Mouse (Mus musculus) hindbrain, embryonic 13.5 days (tissue): ENCODE data around the gene Epb41l3. TPM values are rescaled to one million over a fixed set of nuclear protein-coding genes. Genes with fewer than 3 reads are reported as not detected.
A peak's percentile ranks its signal among the peaks of the same experiment; 100 is the strongest.
"Not testable (repeated sequence)": the region's sequence is repeated elsewhere in the genome, so short reads cannot be mapped to it uniquely, and the experiment has no call there.

Experiments
- ATAC-seq: fragments of 200-750 bp; cut with Nextera tagmentation; 2 replicates; pipeline ENCODE4 v1.8.0; 2017; ENCODE audit warnings: moderate TSS enrichment; ENCODE audit not compliant: low FRiP score
- H3K27ac ChIP-seq: fragments of 300-500 bp; sonication (generic); 2 replicates; pipeline ENCODE4 v1.5.1; 2015; ENCODE audit warnings: inconsistent platforms, mild to moderate bottlenecking, moderate library complexity
- H3K27me3 ChIP-seq: fragments of 300-500 bp; sonication (generic); 2 replicates; pipeline ENCODE4 v1.6.1; 2015; ENCODE audit warnings: mild to moderate bottlenecking, inconsistent platforms
- H3K36me3 ChIP-seq: fragments of 300-500 bp; sonication (generic); 2 replicates; pipeline ENCODE4 v1.6.1; 2015; ENCODE audit warnings: mild to moderate bottlenecking, inconsistent platforms
- H3K4me1 ChIP-seq: fragments of 300-500 bp; sonication (generic); replicated peaks from 2 replicates; pipeline ENCODE4 v1.6.1; 2015; ENCODE audit warnings: inconsistent platforms
- H3K4me2 ChIP-seq: fragments of 300-500 bp; sonication (generic); 2 replicates; pipeline ENCODE4 v1.6.1; 2015; ENCODE audit warnings: inconsistent platforms, mild to moderate bottlenecking, moderate library complexity
- H3K4me3 ChIP-seq: fragments of 300-500 bp; sonication (generic); 2 replicates; pipeline ENCODE4 v1.5.1; 2015; ENCODE audit warnings: mild to moderate bottlenecking, inconsistent platforms
- H3K9ac ChIP-seq: fragments of 300-500 bp; sonication (generic); 2 replicates; pipeline ENCODE4 v1.6.1; 2015; ENCODE audit warnings: mild to moderate bottlenecking, inconsistent platforms
- H3K9me3 ChIP-seq: fragments of 300-500 bp; sonication (generic); 2 replicates; pipeline ENCODE4 v1.6.1; 2016; ENCODE audit warnings: inconsistent platforms
- WGBS: fragments of 180-500 bp; shearing (Covaris S2); methylation state at CpG from one replicate; pipeline ENCODE4 v1.1.7; 2015; 5-methylcytosine and 5-hydroxymethylcytosine counted together
- polyA plus RNA-seq: library from polyadenylated mRNA; unstranded; fragments of >200 nt; fragmentation: Nextera tagmentation; extraction: Ambion mirVana; gene quantifications from 2 replicates; pipeline ENCODE4 v1.2.1, GENCODE M21; 2015

The Epb41l3 gene
- polyA plus RNA-seq, 1 experiment from 2014 or later: 75.4 TPM

- Histone ChIP-seq H3K4me3 (peak overlapping the region; percentile 26), H3K36me3 (no peaks in the 10 kb centered on the region), H3K27ac (peak overlapping the region; percentile 15; the same call in 1 of the 2 replicates), H3K4me1 (peaks cover 17% of the 10 kb centered on the region), H3K9me3 (no peaks in the 10 kb centered on the region), H3K4me2 (peak overlapping the region; percentile 54), H3K27me3 (peaks cover 6% of the 10 kb centered on the region; the same call in 1 of the 2 replicates), H3K9ac (peak overlapping the region; percentile 26; the same call in 1 of the 2 replicates)
- WGBS: 8% methylated on average over 19 of the region's 19 CpGs
- ATAC-seq: peak; percentile 78
These were observed 45.3 kb downstream of the Epb41l3 start for GRCm38 (mm10) chr17:69120533-69121358.

- Histone ChIP-seq H3K4me2 (peak overlapping the region; percentile 37), H3K4me1 (peaks cover 17% of the 10 kb centered on the region)
- H3K4me3 ChIP-seq, H3K9me3 ChIP-seq, H3K9ac ChIP-seq, H3K36me3 ChIP-seq, H3K27ac ChIP-seq, H3K27me3 ChIP-seq: not testable (repeated sequence)
- ATAC-seq: peak; percentile 29; the same call in 1 of the 2 replicates
- WGBS: 15% methylated on average over 6 of the region's 6 CpGs
These were observed 46.9 kb downstream of the Epb41l3 start for GRCm38 (mm10) chr17:69122403-69122802.

DNA sequence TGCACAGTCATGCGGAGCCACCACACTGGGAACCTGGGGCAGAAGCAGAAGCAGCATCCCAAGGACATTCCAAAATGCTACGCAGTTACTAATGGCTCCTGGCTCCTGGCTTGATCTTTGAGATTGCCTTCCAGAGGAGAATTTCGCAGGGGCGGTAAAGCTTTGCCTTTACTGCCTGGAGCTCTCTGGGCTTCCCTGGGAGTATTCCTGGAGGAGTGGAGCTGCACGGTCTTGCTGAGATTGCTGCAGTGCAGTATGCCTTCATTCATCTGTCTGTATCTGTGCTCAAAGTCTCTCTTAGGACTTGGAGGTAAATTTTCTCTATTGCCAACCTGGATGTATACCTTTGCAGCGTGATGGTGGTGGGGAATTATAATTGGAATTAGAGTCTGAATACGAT lies 52.0 kb downstream of the Epb41l3 start:
- Histone ChIP-seq H3K4me1 (peaks cover 15% of the 10 kb centered on the region), H3K4me2 (no peak overlapping the region), H3K9ac (no peak overlapping the region), H3K9me3 (no peaks in the 10 kb centered on the region), H3K27me3 (peaks cover under 1% of the 10 kb centered on the region; the same call in 1 of the 2 replicates), H3K4me3 (no peak overlapping the region), H3K27ac (no peak overlapping the region), H3K36me3 (no peaks in the 10 kb centered on the region)
- no peak for ATAC-seq
- WGBS: 76% methylated on average over 7 of the region's 7 CpGs

- Histone ChIP-seq H3K4me3 (no peak overlapping the region), H3K36me3 (no peaks in the 10 kb centered on the region), H3K9me3 (no peaks in the 10 kb centered on the region), H3K27me3 (no peaks in the 10 kb centered on the region), H3K27ac (no peak overlapping the region), H3K4me2 (no peak overlapping the region), H3K4me1 (peaks cover 15% of the 10 kb centered on the region), H3K9ac (no peak overlapping the region)
- 80% methylated on average over 5 of the region's 5 CpGs for WGBS
- ATAC-seq: no peak
These were observed 52.5 kb downstream of the Epb41l3 start for GRCm38 (mm10) chr17:69127981-69128380.

- Histone ChIP-seq H3K9me3 (no peaks in the 10 kb centered on the region), H3K36me3 (no peaks in the 10 kb centered on the region), H3K4me3 (no peak overlapping the region), H3K27ac (no peak overlapping the region), H3K4me1 (peaks cover 15% of the 10 kb centered on the region), H3K4me2 (no peak overlapping the region), H3K27me3 (no peaks in the 10 kb centered on the region), H3K9ac (no peak overlapping the region)
- WGBS: 29% methylated on average over 6 of the region's 6 CpGs
- no peak for ATAC-seq
These were observed 54.0 kb downstream of the Epb41l3 start for GRCm38 (mm10) chr17:69129434-69129833.

- no peaks in the 10 kb centered on the region for H3K36me3 ChIP-seq
- H3K4me1 ChIP-seq: no peaks in the 10 kb centered on the region
- no peak for ATAC-seq
- no peak overlapping the region for H3K27ac ChIP-seq
- H3K4me2 ChIP-seq: no peak overlapping the region
- H3K9me3 ChIP-seq: no peaks in the 10 kb centered on the region
- WGBS: 85% methylated on average over 3 of the region's 3 CpGs
- no peaks in the 10 kb centered on the region for H3K27me3 ChIP-seq
- no peak overlapping the region for H3K4me3 ChIP-seq
- H3K9ac ChIP-seq: no peak overlapping the region
These were observed 67.5 kb downstream of the Epb41l3 start for GRCm38 (mm10) chr17:69143017-69143416.

GRCm38 (mm10) chr17:69150826-69151225 lies 75.3 kb downstream of the Epb41l3 start:
- Histone ChIP-seq H3K9me3 (no peaks in the 10 kb centered on the region), H3K4me1 (peaks cover 4% of the 10 kb centered on the region), H3K4me3 (no peak overlapping the region), H3K36me3 (no peaks in the 10 kb centered on the region), H3K4me2 (no peak overlapping the region), H3K9ac (no peak overlapping the region), H3K27me3 (no peaks in the 10 kb centered on the region), H3K27ac (no peak overlapping the region)
- ATAC-seq: no peak

DNA sequence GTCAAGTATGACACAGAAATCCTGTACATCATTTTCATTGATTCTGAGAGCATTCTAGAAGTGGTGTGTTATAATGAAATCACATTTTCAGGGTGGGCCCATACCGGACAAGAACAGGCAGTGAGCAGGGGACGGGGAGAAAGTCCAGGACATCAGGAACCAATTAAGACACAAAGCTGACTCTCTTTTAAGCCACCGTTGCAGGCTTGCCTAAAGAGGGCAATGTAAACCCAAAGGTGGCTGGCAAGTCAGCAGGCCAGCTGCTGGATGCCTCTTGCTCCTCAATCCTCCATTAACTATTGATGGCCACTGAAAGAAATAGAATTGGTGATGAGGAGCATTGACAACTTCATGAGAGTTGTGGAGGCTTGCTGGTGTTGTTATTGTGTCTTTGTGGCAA lies 75.8 kb downstream of the Epb41l3 start:
- Histone ChIP-seq H3K9ac (no peak overlapping the region), H3K4me2 (no peak overlapping the region), H3K4me3 (no peak overlapping the region), H3K9me3 (no peaks in the 10 kb centered on the region), H3K4me1 (peaks cover 9% of the 10 kb centered on the region), H3K27me3 (no peaks in the 10 kb centered on the region), H3K27ac (no peak overlapping the region), H3K36me3 (no peaks in the 10 kb centered on the region)
- 39% methylated on average over 3 of the region's 3 CpGs for WGBS
- no peak for ATAC-seq

DNA sequence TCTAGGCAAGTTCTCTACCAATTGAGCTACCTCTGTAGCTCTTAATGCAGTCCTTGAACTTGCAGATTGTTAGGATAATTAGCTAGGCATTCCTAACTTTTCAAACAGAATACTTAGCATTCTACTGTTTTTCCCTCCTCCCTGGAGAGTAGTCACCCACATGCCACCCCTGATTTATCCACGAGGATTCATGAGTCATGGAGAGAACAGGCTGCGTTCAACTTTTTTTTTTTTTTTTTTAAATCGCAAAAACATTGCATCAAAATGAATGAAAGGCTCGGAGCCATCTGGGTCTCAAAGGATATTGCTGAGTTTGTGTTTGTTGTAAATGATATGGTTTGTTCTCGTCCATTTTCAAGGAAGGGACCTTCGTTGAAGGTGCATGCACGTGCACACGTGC lies 79.6 kb downstream of the Epb41l3 start:
- H3K36me3 ChIP-seq: no peaks in the 10 kb centered on the region
- peaks cover 22% of the 10 kb centered on the region for H3K4me1 ChIP-seq
- no peaks in the 10 kb centered on the region for H3K9me3 ChIP-seq
- H3K27me3 ChIP-seq: no peaks in the 10 kb centered on the region
- ATAC-seq: no peak
- H3K27ac ChIP-seq: no peak overlapping the region
- H3K4me3 ChIP-seq: no peak overlapping the region
- no peak overlapping the region for H3K9ac ChIP-seq
- H3K4me2 ChIP-seq: no peak overlapping the region
- 85% methylated on average over 8 of the region's 8 CpGs for WGBS

DNA sequence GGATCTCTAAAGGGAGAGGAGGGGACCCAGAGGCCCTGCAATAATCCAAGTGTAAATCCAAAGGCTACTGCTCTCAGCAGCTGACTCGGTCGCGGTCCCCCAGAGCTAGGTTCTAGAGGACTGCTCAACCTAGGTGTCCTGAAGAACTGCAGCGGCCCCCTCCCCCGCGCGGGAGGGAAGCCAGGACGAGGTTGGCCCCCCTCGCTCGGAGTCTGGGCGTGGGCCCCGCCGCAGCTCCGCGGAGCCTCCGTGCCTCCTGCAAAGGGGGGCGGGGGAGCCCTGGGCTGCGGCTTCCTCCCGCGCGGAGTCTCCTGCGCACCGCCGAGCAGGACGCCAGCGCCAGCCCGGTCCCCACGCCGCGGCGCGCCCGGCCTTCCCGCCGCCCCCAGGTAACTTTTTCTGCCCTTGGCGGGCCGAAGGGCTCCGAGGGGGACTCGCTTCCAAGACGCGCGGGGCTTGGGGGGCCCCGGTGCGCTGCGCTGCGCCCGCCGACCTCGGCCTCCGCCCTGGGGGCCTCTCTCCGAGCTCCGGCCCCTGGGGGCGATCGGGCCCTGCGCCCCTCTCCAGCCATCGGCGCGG lies 81.1 kb downstream of the Epb41l3 start:
- H3K27me3 ChIP-seq: no peaks in the 10 kb centered on the region
- H3K4me2 ChIP-seq: peak overlapping the region; percentile 89
- WGBS: under 1% methylated on average over 49 of the region's 58 CpGs
- peak overlapping the region; percentile 92 for H3K4me3 ChIP-seq
- peak overlapping the region; percentile 85 for H3K27ac ChIP-seq
- peak overlapping the region; percentile 97 for H3K9ac ChIP-seq
- H3K36me3 ChIP-seq: no peaks in the 10 kb centered on the region
- ATAC-seq: peak; percentile 87
- H3K4me1 ChIP-seq: peaks cover 22% of the 10 kb centered on the region
- no peaks in the 10 kb centered on the region for H3K9me3 ChIP-seq

GRCm38 (mm10) chr17:69157101-69157808 lies 81.8 kb downstream of the Epb41l3 start:
- under 1% methylated on average over 66 of the region's 66 CpGs for WGBS

DNA sequence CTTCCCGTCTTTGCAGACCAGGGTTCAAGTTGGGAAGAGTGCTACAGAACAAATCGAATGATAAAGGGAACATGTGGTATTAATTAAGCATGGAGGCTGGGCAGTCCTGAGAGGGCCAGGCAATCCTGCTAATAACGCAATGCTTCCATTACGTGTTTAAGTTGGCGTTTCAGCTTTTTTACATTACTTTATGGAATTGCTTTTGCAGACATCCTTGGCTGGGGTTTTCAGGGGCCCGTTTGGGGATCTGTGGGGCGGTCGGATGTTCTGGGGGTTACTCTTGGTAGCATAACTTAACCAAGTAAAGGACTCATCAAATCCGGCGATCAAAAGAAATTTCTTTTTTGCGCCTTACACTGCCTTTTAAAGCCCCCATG lies 82.3 kb downstream of the Epb41l3 start:
- H3K27me3 ChIP-seq: no peaks in the 10 kb centered on the region
- ATAC-seq: no peak
- no peak overlapping the region for H3K27ac ChIP-seq
- peak overlapping the region; percentile 97 for H3K9ac ChIP-seq
- H3K4me3 ChIP-seq: peak overlapping the region; percentile 92
- 7% methylated on average over 11 of the region's 11 CpGs for WGBS
- no peaks in the 10 kb centered on the region for H3K9me3 ChIP-seq
- H3K4me2 ChIP-seq: peak overlapping the region; percentile 89
- H3K4me1 ChIP-seq: peaks cover 20% of the 10 kb centered on the region
- H3K36me3 ChIP-seq: no peaks in the 10 kb centered on the region

More at GRCm38 (mm10) chr17:69157101-69157808, 81.8 kb downstream of the Epb41l3 start:
- Histone ChIP-seq H3K27ac (peak overlapping the region; percentile 85), H3K9me3 (no peaks in the 10 kb centered on the region), H3K9ac (peak overlapping the region; percentile 97), H3K4me2 (peak overlapping the region; percentile 89), H3K4me1 (peaks cover 22% of the 10 kb centered on the region), H3K36me3 (no peaks in the 10 kb centered on the region), H3K4me3 (peak overlapping the region; percentile 92), H3K27me3 (no peaks in the 10 kb centered on the region)
- peak; percentile 68 for ATAC-seq
